Mouse (Mus musculus) 416B (cell line): Measurements from ENCODE around the gene Wipf2.
"Not testable (repeated sequence)": the region's sequence is repeated elsewhere in the genome, so short reads cannot be mapped to it uniquely, and the experiment has no call there.

Experiments used
- DNase-seq: peaks from one replicate; pipeline ENCODE4 v3.0.0; 2011; ENCODE audit warnings: low read depth

Gene Wipf2

DNA sequence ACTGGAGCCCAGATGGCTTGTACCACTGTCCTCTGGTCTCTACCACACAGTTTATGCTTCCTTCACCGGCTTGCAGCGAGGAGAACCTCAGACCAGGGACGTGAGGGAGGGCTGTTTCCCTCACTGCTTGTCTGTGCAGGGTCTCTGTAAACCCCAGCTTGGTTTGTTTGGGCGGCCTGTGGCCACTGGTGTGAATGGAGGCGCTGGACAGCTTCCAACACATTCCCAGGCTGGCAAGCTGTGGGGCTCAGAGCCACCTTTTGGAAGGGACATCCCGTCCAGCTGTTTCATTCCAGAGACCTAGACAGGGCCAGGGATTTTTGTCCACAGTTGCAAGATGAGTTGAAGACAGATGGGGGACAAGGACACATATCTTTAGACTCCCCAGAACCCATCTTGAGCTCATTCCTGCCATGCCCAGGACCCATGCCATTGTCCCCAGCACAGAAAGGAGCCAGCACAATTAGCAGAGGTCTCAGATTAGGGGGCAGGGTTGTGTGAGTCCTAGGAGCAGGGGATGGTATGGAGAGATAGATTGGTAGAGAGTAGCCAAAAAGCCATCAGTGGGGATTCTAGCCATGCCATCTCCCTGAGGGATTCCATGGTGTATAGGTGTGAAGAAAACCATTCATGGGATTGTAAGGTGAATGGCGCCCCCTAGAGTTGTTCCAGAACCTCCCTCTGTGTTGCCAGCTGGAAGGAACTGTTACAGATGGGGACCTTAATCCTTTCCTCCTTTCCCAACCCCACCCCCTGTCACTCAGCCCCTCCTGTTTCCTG is 68.3 kb downstream of the Wipf2 start:
- DNase-seq: peak; percentile 36

DNA sequence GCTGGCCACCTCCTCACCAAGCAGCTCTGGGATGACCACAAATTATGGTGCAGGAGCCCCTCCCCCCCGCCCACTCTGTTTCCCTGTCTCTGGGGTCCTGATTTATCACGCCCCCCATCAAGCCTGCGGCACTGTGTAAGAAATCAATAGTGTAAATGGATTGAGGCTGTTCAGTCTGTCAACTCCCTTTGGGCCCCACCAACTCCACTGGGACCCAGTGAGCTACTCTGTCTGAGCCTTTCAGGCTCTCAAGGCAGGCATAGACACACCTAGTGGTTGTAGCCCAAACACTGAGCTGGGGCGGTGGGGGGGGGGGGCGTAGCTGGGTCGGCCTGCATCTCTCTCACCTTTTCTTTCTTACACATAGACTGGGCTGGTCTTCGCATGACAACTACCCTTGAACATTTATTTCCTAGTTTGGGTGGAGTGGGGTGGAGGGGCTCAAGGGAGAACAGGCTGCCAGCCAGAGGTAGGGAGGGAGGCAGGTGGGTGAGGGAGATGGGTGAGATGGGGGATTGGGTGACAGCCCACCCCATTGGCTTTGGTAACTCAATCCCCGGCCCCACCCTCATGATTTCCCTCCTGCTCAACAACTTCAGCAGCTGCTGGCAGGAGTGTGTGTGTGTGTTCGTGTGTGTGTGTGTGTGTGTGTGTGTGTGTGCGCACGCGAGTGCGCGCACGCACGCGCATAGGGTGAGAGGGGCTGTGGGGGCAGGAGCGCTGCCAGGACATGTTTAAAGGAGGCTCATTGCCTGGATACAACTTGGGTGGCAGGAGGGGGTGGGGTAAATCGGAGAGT is 69.1 kb downstream of the Wipf2 start:
- DNase-seq: peak; percentile 82

DNA sequence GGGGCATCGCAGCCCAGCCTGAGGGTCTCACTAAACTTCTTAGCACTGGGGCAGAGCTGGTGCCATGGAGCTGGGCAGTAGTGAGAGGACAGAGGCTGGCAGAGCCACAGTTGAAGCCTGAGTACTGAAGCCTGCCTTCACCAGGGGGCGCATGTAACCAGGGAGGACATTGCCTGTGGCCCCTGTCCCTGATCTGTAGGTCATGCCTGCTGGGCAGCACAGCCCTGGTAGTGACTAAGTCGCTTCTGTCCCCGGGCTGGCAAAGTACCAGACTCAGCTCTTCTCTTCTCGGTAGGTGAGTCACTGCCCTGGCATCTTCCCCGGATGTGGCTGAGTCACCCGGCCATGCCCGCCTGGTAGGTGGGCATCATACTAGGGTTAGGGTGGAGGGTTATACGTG is 69.7 kb downstream of the Wipf2 start:
- DNase-seq: peak; percentile 98

DNA sequence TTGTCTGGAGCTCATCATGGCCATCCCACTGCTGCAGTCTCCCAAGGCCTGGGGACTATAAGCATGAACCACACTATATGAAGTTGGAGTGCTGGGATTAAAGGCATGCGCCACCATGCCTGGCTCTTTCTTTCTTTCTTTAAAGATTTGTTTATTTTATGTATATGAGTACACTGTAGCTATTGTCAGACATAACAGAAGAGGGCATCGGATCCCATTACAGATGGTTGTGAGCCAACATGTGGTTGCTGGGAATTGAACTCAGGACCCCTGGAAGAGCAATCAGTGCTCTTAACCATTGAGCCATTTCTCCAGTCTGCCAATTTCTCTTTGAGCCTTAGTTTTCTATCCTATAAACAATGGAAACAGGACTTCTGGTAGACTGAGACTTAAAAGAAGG is 70.4 kb downstream of the Wipf2 start:
- not testable (repeated sequence) for DNase-seq

DNA sequence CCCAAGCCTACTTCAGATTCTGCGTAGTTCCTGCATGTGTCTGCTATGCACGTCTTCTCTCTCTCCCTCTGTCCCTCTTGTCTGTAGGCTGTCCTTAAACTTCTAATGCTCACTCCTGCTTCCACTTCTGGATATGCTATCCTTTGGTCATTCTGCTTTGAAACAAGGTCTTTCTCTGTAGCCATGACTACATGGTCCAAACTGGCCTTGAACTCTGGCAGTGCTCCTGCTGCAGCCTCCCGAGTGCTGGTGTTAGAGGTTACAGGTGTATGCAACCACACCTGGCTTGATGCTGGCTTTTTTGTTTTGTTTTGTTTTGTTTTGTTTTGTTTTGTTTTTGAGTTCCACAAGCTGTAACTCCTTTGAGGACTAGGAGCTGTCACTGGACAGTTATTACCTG is 70.9 kb downstream of the Wipf2 start:
- no peak for DNase-seq

DNA sequence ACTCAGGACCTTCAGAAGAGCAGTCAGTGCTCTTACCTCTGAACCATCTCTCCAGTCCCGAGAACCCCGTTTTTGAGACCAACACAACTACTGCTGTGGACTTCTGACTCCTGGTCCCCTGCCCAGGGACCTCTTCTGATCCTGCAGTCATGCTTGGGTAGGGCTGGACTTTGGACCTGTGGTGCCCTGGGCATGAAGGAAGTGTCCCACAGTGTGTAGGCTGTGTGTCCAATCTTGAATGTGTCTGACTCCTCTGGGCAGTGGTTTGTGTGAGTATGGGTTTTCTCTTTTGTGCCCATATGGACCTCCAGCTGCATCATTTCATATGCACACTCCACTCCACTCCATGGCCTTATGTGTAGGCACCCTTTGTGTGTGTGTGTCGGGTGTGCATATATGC is 71.7 kb downstream of the Wipf2 start:
- DNase-seq: no peak

DNA sequence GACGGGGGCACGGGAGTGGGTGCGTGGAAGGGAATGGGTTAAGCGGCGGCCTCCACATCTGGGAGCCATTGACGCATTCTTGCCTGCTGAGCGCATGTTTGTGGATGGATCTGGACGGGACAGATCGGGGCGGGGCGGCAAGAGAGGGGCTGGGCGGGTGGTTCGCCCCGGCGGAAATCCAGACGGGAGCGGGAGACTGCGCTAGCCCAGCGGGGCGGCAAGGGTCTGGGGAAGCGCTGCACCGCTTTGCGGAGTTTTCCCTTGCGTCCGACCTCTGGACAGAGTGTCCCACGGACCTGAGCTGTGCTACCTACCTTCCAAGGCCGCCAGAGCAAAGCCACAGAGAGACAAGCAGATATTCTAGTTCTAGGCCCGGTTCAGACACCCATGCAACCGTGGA is 72.7 kb downstream of the Wipf2 start:
- DNase-seq: no peak

DNA sequence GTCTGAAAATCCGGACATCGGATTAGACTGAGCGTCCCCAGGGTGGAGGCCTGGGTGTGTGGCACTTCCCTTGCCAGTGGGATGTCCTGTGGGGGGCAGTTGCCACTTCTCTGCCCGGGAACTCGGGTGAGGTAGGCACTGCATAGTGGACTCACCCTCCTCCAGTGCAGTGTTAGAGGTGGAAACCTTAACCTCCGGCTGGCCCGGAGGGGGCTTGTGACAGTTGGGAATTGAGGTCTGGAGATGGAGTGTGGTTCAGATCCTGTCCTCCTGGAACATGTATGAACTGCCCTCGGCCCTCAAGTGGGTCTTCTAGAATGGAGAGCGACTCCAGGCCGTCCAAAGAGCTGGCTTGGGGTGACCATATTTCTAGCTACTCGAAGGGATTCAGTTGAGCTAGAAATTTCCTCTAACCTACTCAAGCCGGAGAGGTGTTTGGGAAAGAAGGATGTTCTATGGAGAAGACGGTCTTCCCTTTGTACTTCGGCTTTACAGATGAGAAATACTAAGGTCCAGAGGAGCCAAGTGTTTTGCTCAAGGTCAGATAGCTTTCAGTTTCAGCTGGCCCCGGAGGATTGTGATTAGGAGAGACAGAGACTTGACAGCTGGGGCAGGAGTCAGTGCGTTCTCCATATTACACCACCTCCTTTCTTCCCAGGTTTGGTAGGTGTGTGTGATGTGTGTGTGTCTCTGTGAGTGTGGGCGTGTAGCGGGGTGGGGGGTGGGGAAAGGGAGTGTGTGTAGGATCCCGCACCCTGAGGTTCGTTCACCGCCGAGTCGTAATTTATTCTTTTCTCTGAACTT is 73.4 kb downstream of the Wipf2 start:
- DNase-seq: peak; percentile 47

DNA sequence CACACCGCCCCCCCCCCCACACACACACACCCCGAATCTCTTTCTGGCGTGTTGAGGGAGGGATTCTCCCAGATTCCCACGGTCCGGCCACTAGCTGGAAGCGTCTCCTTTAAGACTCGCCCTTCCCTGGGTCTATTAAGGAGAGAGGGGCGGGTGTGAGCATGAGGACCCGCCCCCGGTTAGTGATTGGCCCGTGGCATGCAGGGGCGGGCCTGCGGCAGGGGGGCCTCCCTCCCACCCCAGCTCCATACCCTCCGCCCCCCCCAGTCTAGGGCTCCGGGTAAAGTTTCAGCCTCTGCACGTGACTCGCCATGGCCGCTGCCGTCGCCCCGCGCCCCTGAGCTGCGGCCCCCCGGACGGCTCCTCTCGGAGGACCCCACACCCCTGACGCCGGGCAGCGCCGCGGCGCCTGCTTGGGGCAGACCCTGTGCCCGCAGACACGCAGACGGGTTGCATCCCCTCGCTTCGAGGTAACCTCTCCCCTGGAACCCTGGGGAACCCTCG is 74.0 kb downstream of the Wipf2 start:
- peak; percentile 92 for DNase-seq

DNA sequence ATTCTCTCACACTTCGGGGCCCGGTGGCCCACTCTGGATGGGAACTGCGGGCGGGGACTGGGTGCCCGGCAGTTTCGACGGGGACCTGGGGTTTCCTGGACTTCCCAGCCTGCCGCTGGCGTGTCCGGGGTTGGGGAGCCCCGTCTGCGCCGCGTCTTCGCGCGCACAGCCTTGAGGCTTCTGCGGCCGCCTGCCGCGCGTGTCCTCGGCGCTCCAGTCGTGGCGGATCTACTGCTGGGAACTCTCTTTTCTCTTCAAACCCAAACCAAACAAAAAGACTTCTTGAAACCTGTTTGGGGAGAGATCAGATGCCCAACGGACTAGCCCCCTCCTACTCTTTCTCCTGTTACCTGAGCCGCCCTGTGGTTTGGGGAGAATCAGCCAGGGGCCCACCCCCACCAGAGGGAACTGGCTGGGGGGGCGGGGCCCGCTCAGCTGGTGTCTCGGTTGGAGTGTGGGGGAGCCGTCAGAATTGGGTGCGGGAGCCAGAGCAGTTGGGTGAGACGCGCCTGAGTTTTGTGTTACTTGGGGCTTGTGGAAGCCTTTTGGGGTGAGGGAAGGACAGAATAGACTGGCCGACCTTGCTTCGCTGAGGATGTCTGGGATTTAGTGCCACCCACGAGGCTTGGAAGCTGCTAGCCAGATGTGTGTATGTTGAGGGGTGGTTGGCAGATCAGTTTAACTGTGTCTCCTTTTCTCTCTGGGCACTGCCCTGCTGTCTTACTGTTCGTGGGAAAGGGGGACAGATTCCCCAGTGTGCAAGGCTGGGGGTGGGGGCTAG is 74.7 kb downstream of the Wipf2 start:
- DNase-seq: peak; percentile 62

DNA sequence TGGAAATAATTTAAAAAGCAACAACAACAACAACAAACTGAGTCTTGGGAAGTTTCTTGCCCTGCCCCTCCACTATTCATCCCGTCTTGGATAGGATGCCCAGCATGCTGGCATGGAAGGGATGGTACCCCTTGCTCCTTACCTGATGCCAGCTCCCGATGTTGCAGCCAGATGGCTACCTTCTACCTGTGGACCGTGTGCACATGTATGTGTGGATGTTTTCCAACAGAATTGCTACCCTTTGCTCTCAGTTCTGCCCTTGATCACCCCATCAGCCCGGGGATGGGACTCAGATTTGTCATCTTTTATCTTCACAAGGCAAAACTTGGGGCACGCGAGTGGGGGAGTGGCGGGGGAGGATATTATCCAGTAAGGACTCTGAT is 75.3 kb downstream of the Wipf2 start:
- DNase-seq: no peak

DNA sequence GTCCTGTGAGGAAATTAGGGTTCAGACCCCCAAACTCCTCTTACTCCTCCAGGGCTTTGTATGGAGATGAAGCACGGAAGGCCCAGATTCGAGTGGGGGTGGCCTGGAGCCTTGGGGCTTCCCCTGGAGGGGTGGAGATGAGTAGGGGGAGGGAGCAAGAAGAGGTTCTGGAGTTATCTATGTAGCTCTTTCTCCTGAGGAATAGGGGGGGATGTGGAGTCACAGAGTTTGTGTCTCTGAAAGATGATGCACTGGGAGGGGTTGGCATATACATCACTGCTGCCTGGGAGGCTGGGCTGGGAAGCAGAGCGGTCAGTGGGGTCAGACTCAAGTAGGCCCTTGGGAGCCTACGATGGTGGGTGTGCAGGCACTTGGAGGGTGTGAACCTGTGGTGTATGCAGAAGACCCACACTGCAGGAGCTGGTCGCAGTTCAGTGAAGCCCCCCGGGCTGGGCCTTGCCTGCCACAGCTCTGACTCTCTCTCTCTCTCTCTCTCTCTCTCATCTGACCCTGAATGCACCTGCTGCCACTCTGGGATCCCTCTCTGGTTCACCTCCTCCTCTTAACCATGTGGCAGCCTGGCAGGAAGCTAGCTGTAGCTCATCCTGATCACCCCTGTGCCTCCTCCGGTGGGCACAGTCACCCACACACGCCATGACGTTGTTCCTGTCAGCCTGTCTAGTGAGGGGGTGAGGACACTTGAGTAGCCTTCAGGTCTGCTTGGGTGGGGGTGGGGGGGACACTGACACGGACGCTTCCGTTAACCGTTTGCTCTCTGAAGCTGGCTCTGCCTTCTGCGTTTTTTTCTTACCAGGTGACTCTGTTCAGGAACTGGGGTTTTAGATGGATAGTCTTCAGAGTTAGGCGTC is 75.9 kb downstream of the Wipf2 start:
- DNase-seq: peak; percentile 76

DNA sequence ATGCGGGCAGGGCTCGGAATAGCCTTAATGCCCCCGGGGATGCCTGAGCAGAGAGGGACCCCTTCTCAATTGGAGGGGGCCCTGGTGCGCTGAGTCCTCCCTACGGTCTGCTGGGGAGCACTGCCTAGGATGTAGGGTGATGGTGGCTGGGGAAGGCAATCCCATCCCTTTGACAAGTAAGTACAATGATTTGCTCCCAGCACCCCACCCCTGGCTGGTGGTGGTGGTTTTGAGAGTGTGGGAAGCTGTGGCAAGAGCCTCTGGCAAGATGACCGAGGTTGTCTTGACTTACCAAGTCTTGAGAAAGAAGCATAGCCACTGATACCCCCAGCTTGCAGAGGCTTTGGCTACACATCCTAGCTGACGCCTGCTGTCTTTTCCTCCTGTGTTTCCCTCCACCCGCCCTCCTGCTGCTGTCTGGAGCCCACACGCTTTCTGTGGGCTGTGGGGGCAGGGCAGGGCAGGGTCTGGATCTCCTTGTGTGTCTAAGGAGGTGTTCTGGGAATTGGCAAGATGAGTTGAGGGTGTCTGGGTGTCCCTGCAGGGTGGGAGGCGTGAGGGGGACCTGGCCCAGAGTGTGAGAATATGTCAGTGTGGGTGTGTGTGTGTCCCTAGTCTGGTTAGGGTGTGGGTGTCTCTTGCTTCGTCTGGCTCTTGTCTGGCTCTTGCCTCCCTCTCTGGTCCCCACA is 76.7 kb downstream of the Wipf2 start:
- DNase-seq: peak; percentile 76

DNA sequence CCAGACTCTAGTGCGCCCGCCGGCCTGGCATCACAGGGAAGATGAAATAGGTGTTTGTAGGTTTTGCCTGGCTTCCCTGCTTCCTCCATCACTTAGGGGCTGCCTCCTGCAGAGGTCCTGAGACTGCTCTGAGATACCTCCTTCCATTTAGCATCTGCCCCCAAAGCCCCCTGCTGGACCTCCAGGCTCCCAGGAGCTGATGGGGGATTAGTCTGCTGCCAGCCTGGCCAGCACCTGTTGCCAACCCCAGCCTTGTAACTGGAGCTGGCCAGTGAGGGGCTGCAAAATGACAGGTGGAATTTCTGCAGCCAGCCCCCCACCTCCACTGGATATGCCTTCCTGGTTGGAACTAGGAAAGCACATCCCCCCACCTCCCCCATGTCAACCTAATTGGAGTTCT is 77.3 kb downstream of the Wipf2 start:
- DNase-seq: no peak

DNA sequence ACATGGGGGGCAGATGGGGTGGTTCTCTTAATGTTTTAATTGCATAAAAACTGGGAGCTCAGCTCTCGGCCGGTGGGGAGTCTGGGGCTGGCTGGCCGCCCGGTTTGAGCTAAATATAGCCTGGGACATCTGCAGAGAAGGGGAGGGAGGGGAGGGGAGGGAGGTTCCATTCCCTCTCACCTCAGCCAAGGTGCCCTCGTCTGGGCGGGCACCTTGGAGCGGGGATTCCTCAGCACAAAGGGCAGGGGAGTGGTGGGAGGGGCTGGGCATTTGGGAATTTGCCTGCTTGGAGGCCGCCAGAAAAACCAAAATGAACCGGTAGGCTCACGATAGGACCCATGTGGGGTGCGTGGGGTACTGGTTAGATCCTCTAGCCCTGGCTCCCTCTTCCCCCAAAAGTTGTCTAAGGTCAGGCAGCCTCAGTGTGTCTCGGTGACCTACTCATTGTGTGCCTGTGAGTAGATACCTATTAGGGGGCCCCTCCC is 77.9 kb downstream of the Wipf2 start:
- peak; percentile 57 for DNase-seq

DNA sequence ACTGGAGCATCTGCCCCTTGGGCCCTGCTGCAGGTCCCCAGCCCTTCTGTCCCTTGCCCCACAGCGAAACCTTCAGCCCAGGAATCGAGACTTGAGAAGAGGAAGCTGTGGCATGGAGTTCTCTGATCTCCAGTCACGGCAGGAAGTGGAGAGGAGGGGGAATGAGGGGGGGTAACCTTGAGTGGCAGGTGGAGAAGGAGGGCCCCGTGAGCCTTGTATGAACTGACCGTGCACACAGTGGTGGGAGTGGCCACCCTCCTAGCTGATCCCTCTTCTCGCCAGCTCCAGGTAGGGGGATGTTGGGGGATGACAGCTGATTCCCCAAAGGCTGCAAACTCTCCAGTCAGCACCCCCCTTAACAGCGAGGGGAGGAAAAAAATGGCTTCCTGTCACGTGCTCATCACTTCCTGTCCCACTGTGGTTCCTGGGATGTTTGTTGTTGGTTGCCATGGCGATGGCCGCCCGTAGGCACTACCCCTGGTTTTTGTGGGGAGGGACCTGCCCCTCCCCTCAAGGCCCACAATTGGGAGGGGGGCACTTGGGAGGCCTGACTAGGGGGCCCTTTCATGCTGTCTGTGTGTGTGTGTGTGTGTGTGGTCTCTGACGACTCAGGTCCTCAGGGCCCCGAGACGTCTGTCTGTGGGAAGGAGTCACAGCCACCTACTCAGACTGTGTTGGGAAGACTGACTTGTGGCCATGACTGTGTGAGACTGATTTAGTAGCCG is 78.5 kb downstream of the Wipf2 start:
- DNase-seq: peak; percentile 97

DNA sequence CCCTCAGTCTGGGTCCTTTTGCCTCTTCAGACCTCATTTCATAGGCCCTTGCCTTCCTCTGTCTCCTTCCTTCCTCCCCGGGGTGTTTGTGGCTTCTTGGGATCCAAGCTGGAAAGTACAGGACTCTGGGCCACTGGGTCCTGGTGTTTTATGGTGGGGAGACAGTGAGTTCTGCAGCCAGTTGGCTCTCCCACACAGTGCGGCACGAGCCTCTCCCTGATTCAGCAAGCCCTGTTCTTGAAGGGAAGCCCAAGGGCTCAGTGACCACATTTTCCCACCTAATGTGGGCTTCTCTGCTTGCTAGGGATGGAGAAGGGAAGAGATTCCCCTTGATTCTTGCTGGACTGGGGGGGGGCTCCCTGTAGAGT is 79.1 kb downstream of the Wipf2 start:
- no peak for DNase-seq

DNA sequence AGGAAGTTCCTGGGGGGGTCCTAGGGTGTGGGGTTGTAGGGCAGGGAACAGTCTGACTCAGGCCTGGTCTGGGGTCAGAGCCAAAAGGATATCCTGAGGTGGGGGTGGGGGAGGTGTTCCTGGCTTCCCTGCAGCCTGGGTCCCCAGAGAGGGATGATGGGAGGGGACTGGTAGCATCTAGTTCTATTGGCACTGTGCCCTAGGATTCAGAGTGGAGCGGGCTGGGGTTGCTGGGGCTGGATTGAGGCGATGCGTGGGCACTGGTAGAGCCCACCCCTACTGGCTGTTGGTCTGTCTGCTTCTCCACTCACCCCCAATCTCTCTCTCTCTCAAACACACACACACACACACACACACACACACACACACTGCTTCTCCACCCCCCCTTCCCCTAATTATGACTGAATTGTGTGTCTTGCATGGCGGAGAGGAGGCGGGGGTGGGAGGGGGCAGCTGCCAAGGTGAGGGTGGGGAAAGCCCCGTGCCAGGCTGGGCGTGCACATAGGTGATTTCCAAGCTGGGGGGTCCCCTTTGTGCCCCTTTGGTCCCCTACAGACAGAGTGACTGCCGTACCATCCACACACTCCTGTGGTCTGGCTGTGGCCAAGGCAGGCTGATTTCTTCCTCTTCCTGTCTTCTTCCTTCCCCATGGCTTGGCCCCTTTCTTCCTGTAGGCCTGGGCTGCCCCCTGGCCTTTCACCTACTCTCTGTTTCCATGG is 79.6 kb downstream of the Wipf2 start:
- DNase-seq: peak; percentile 82
